Mouse (Mus musculus) liver, embryonic 15.5 days (tissue): Measurements from ENCODE around the gene Obp2b. TPM values are rescaled to one million over a fixed set of nuclear protein-coding genes. Genes with fewer than 3 reads are reported as not detected.

Source experiments
- ATAC-seq: fragments of 200-750 bp; cut with Nextera tagmentation; 2 replicates; pipeline ENCODE4 v1.8.0; 2017; ENCODE audit warnings: moderate number of reproducible peaks, mild to moderate bottlenecking, moderate library complexity; ENCODE audit not compliant: insufficient read depth
- H3K27ac ChIP-seq: fragments of 300-500 bp; sonication (generic); replicated peaks from 2 replicates; pipeline ENCODE4 v1.5.1; 2015; ENCODE audit warnings: mild to moderate bottlenecking, inconsistent platforms
- H3K27me3 ChIP-seq: fragments of 300-500 bp; sonication (generic); 2 replicates; pipeline ENCODE4 v1.6.1; 2015; ENCODE audit warnings: mild to moderate bottlenecking, inconsistent platforms
- H3K36me3 ChIP-seq: fragments of 300-500 bp; sonication (generic); replicated peaks from 2 replicates; pipeline ENCODE4 v1.6.1; 2015; ENCODE audit warnings: moderate library complexity, mild to moderate bottlenecking, inconsistent platforms
- H3K4me1 ChIP-seq: fragments of 300-500 bp; sonication (generic); replicated peaks from 2 replicates; pipeline ENCODE4 v1.6.1; 2015; ENCODE audit warnings: inconsistent platforms
- H3K4me2 ChIP-seq: fragments of 300-500 bp; sonication (generic); 2 replicates; pipeline ENCODE4 v1.6.1; 2015; ENCODE audit warnings: moderate library complexity, mild to moderate bottlenecking, inconsistent platforms
- H3K4me3 ChIP-seq: fragments of 300-500 bp; sonication (generic); replicated peaks from 2 replicates; pipeline ENCODE4 v1.5.1; 2015; ENCODE audit warnings: mild to moderate bottlenecking, inconsistent platforms
- H3K9ac ChIP-seq: fragments of 300-500 bp; sonication (generic); 2 replicates; pipeline ENCODE4 v1.6.1; 2015; ENCODE audit warnings: moderate library complexity, mild to moderate bottlenecking, inconsistent platforms
- H3K9me3 ChIP-seq: fragments of 300-500 bp; sonication (generic); replicated peaks from 2 replicates; pipeline ENCODE4 v1.6.1; 2016; ENCODE audit warnings: inconsistent platforms
- WGBS: fragments of 180-500 bp; shearing (Covaris S2); methylation state at CpG from one replicate; pipeline ENCODE4 v1.1.7; 2015; ENCODE audit warnings: mixed read lengths; ENCODE audit not compliant: insufficient replicate concordance; 5-methylcytosine and 5-hydroxymethylcytosine counted together
- polyA plus RNA-seq: library from polyadenylated mRNA; unstranded; fragments of >200 nt; fragmentation: Nextera tagmentation; extraction: Ambion mirVana; gene quantifications from 2 replicates; pipeline ENCODE4 v1.2.1, GENCODE M21; 2015

The Obp2b gene
- polyA plus RNA-seq, 1 experiment from 2014 or later = not detected

- Histone ChIP-seq H3K4me3 (no peak overlapping the region), H3K36me3 (no peaks in the 10 kb centered on the region), H3K9me3 (no peaks in the 10 kb centered on the region)
These were observed 42.3 kb downstream of the Obp2b start for GRCm38 (mm10) chr2:25779076-25779475.

DNA sequence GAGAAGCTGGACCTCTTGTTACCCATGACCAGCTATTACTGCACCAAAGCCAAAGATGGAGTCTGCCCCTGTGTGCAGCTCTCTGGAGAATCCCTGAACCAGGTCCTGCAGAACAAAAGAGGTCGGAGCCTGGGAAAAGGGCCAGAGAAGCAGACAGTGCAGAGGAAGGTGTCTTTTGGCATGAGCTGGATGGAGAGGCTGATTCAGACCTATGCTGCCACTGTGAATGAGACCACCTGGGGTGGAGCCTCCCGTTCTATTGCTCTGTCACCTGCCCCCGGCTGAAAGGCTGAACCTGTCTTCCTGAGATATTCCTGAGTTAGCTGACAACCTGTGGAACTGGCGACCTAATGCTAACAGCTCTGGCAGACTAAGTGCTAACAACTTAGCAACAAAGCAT lies 44.1 kb downstream of the Obp2b start:
- no peak overlapping the region for H3K4me3 ChIP-seq
- no peak for ATAC-seq
- H3K27me3 ChIP-seq = no peaks in the 10 kb centered on the region; the same call in 1 of the 2 replicates
- H3K4me1 ChIP-seq = 0 out of 2 replicates have a peak, but pooled peaks cover 3% of the 10 kb centered on the region
- H3K36me3 ChIP-seq = no peaks in the 10 kb centered on the region
- no peaks in the 10 kb centered on the region for H3K9me3 ChIP-seq
- no peak overlapping the region for H3K9ac ChIP-seq
- H3K27ac ChIP-seq = no peak overlapping the region
- no peak overlapping the region for H3K4me2 ChIP-seq
- WGBS = 38% methylated on average over 4 of the region's 4 CpGs

More at GRCm38 (mm10) chr2:25779076-25779475, 42.3 kb downstream of the Obp2b start:
- WGBS = 62% methylated on average over 9 of the region's 9 CpGs
- Histone ChIP-seq H3K4me2 (no peak overlapping the region), H3K9ac (no peak overlapping the region), H3K27me3 (no peaks in the 10 kb centered on the region; the same call in 1 of the 2 replicates), H3K4me1 (no peaks in the 10 kb centered on the region), H3K27ac (no peak overlapping the region)
- ATAC-seq = no peak

DNA sequence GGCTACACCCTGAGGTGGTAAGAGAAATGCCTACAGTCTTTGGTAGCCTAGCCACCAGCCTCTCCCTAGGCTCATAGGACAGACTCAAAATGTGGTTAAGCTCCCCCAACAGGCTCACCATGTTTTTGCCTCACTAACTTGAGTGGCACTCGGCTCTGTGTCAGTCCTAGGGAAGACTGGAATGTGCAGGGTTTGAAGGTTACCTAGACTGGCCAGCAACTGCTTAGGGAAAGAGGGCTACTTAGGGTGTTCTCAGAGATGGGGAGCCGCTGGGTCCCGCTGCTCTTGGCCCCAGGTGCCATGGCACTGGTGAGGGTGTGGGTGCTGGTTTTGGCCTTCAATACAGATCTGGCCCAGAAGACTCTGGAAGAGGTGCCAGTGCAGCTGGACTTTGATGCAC lies 45.1 kb downstream of the Obp2b start, which contains the start of gene Gm13539:
Gene Gm13539 (plus strand): TSS at position 301 of the 400 bp plus-strand sequence.
- no peaks in the 10 kb centered on the region for H3K36me3 ChIP-seq
- no peak within 1 kb of the TSS for H3K4me3 ChIP-seq
- 0 out of 2 replicates have a peak, but pooled peaks cover 3% of the 10 kb centered on the region for H3K4me1 ChIP-seq
- H3K27me3 ChIP-seq = no peaks in the 10 kb centered on the region; the same call in 1 of the 2 replicates
- WGBS = 50% methylated on average over 3 of the region's 3 CpGs
- H3K27ac ChIP-seq = no peak within 1 kb of the TSS
- no peak for ATAC-seq
- H3K9me3 ChIP-seq = no peaks in the 10 kb centered on the region
- H3K4me2 ChIP-seq = no peak within 1 kb of the TSS
- no peak within 1 kb of the TSS for H3K9ac ChIP-seq

DNA sequence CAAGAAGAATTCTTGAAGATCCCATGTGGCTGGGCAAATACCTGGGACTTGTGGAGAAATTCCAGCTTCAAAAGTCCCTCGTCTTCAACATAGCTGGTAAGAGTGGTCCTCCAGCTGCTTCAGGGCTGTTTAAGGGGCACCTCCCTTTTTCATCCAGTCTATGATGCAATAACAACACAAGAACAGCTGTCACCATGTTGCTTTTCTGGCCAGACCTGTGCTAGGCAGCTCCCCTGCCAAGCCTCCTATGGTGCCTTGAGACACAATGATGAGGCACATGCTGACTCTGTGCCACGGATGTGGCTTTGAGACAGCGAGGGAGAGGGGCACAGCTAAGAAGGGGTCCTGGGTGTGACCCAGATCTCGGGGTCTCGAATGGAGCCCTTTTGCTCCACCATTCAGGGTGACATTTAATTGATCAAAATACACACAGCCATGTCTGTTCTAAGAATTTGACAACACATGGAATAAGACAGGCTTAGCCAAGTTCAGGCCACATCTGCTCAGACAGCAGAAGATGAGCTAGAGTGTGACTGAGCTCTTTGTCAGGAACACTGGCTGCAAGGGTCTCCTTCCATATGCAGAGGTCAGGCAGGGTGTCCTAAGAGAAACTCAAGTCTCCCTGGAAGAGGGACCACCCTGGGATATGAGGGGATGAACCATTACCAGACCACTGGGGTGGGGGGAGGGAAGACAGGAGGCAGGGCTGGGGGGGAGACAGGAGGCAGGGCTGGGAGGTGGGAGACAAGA lies 48.9 kb downstream of the Obp2b start:
- Histone ChIP-seq H3K4me3 (no peak overlapping the region), H3K9me3 (no peaks in the 10 kb centered on the region), H3K27me3 (no peaks in the 10 kb centered on the region), H3K4me2 (no peak overlapping the region), H3K4me1 (peaks cover 19% of the 10 kb centered on the region; the same call in 1 of the 2 replicates), H3K27ac (no peak overlapping the region), H3K36me3 (no peaks in the 10 kb centered on the region), H3K9ac (no peak overlapping the region)
- 55% methylated on average over 5 of the region's 5 CpGs for WGBS
- no peak for ATAC-seq

- no peak overlapping the region for H3K4me3 ChIP-seq
- H3K9ac ChIP-seq = no peak overlapping the region
- H3K27me3 ChIP-seq = no peaks in the 10 kb centered on the region; the same call in 1 of the 2 replicates
- no peaks in the 10 kb centered on the region for H3K36me3 ChIP-seq
- peak; percentile 73 for ATAC-seq
- 27% methylated on average over 3 of the region's 3 CpGs for WGBS
- H3K4me1 ChIP-seq = peaks cover 19% of the 10 kb centered on the region; the same call in 1 of the 2 replicates
- H3K4me2 ChIP-seq = no peak overlapping the region
- H3K27ac ChIP-seq = 0 out of 2 replicates have a peak overlapping the region, but pooled peaks have one; percentile 34
- no peaks in the 10 kb centered on the region for H3K9me3 ChIP-seq
These were observed 52.3 kb downstream of the Obp2b start for GRCm38 (mm10) chr2:25789092-25789491.

Other genes starting within 250 kb of the Obp2b start
- not detected in 2 replicates for gene Lcn12, start 243.1 kb upstream of the Obp2b start, polyA plus RNA-seq
- gene Fbxw5, start 236.3 kb upstream of the Obp2b start, polyA plus RNA-seq = 24.0 and 28.6 TPM in 2 replicates
- gene C8g, start 235.3 kb upstream of the Obp2b start, polyA plus RNA-seq = 64.9 and 88.1 TPM in 2 replicates
- 14.1 and 15.1 TPM in 2 replicates for gene Traf2, start 190.1 kb upstream of the Obp2b start, polyA plus RNA-seq
- 186 and 201 TPM in 2 replicates for gene Edf1, start 179.2 kb upstream of the Obp2b start, polyA plus RNA-seq
- 0.32 and 7.7 TPM in 2 replicates for gene Mamdc4, start 162.2 kb upstream of the Obp2b start, polyA plus RNA-seq
- 31.2 and 36.3 TPM in 2 replicates for gene Phpt1, start 161.8 kb upstream of the Obp2b start, polyA plus RNA-seq
- gene Ajm1, start 155.3 kb upstream of the Obp2b start, polyA plus RNA-seq = 0.03 TPM in 1 of 2 replicates, not detected in the other
- gene Rabl6, start 128.5 kb upstream of the Obp2b start, polyA plus RNA-seq = 21.7 and 23.5 TPM in 2 replicates
- gene Ccdc183, start 119.3 kb upstream of the Obp2b start, polyA plus RNA-seq = 0.05 and 0.06 TPM in 2 replicates
- 8.2 and 9.9 TPM in 2 replicates for gene Tmem141, start 115.0 kb upstream of the Obp2b start, polyA plus RNA-seq
- gene Fcna, start 109.0 kb upstream of the Obp2b start, polyA plus RNA-seq = 70.4 and 90.0 TPM in 2 replicates
- not detected in 2 replicates for gene Lcn8, start 83.9 kb upstream of the Obp2b start, polyA plus RNA-seq
- gene Lcn5, start 79.1 kb upstream of the Obp2b start, polyA plus RNA-seq = not detected in 2 replicates
- gene Lcn6, start 60.2 kb upstream of the Obp2b start, polyA plus RNA-seq = not detected in 2 replicates
- gene Lcn10, start 54.3 kb upstream of the Obp2b start, polyA plus RNA-seq = not detected in 2 replicates
- not detected in 2 replicates for gene Obp2a, start 37.0 kb upstream of the Obp2b start, polyA plus RNA-seq
- 7.5 TPM in 2 replicates for gene Bmyc, start 30.3 kb upstream of the Obp2b start, polyA plus RNA-seq
- gene Lcn3, start 28.6 kb downstream of the Obp2b start, polyA plus RNA-seq = not detected in 2 replicates
- gene Lcn11, start 40.0 kb downstream of the Obp2b start, polyA plus RNA-seq = not detected in 2 replicates
- gene Gm13539, start 45.2 kb downstream of the Obp2b start, polyA plus RNA-seq = not detected in 2 replicates
- not detected in 2 replicates for gene Glt6d1, start 78.8 kb downstream of the Obp2b start, polyA plus RNA-seq
- not detected in 2 replicates for gene Lcn9, start 86.1 kb downstream of the Obp2b start, polyA plus RNA-seq
- not detected in 2 replicates for gene Sohlh1, start 110.2 kb downstream of the Obp2b start, polyA plus RNA-seq
- gene Kcnt1, start 126.7 kb downstream of the Obp2b start, polyA plus RNA-seq = not detected in 2 replicates
- gene Camsap1, start 246.3 kb downstream of the Obp2b start, polyA plus RNA-seq = 4.9 and 5.6 TPM in 2 replicates